Mouse (Mus musculus) hindbrain, postnatal 0 days (tissue): ENCODE measurements at regions not wholly inside any gene's neighbourhood (a gene's known extent, or its start where the extent isn't known, plus 50 kb on each side); places are given as distances from the start of the nearest gene placed in this dataset.

Experiments
- ATAC-seq: fragments of 200-750 bp; cut with Nextera tagmentation; 2 replicates; pipeline ENCODE4 v1.8.0; 2017; ENCODE audit warnings: mild to moderate bottlenecking, moderate TSS enrichment, moderate library complexity
- DNase-seq: peaks from one replicate; pipeline ENCODE4 v3.0.0-alpha.2; 2015; ENCODE audit warnings: low spot score
- H3K27ac ChIP-seq: fragments of 300-500 bp; sonication (generic); 2 replicates; pipeline ENCODE4 v1.5.1; 2014; ENCODE audit warnings: mild to moderate bottlenecking
- H3K27me3 ChIP-seq: fragments of 300-500 bp; sonication (generic); 2 replicates; pipeline ENCODE4 v1.6.1; 2014; ENCODE audit warnings: low read length, mixed read lengths; ENCODE audit not compliant: insufficient read depth
- H3K36me3 ChIP-seq: fragments of 300-500 bp; sonication (generic); 2 replicates; pipeline ENCODE4 v1.6.1; 2014; ENCODE audit warnings: low read length, mixed read lengths; ENCODE audit not compliant: insufficient read depth
- H3K4me1 ChIP-seq: fragments of 300-500 bp; sonication (generic); 2 replicates; pipeline ENCODE4 v1.6.1; 2014; ENCODE audit warnings: antibody characterized with exemption, low read length, mixed read lengths; ENCODE audit not compliant: insufficient read depth
- H3K4me2 ChIP-seq: fragments of 300-500 bp; sonication (generic); 2 replicates; pipeline ENCODE4 v1.6.1; 2014; ENCODE audit warnings: low read depth, mild to moderate bottlenecking, low read length, moderate library complexity, mixed read lengths
- H3K4me3 ChIP-seq: fragments of 300-500 bp; sonication (generic); 2 replicates; pipeline ENCODE4 v1.5.1; 2014; ENCODE audit warnings: low read length
- H3K9ac ChIP-seq: fragments of 300-500 bp; sonication (generic); replicated peaks from 2 replicates; pipeline ENCODE4 v1.6.1; 2014; ENCODE audit warnings: mild to moderate bottlenecking, low read length, moderate library complexity, mixed read lengths
- H3K9me3 ChIP-seq: fragments of 300-500 bp; sonication (generic); 2 replicates; pipeline ENCODE4 v1.6.1; 2016; ENCODE audit warnings: low read length, mixed read lengths
- CTCF ChIP-seq: IDR thresholded peaks from 2 replicates; pipeline ENCODE4 v1.5.1; 2016; ENCODE audit warnings: antibody characterized with exemption, control low read depth, low read depth
- WGBS: fragments of 180-500 bp; shearing (Covaris S2); extraction: QIAGEN DNeasy Blood & Tissue Kit; methylation state at CpG from one replicate; pipeline ENCODE4 v1.1.7; 2014; 5-methylcytosine and 5-hydroxymethylcytosine counted together

GRCm38 (mm10) chr10:84214812-84215211, 225.6 kb downstream of the Nuak1 start:
- H3K27ac ChIP-seq: no peak overlapping the region
- no peak overlapping the region for H3K4me2 ChIP-seq
- DNase-seq: no peak
- no peaks in the 10 kb centered on the region for H3K4me1 ChIP-seq
- no peak overlapping the region for H3K9ac ChIP-seq
- H3K27me3 ChIP-seq: no peaks in the 10 kb centered on the region
- TF ChIP-seq CTCF: no peak
- H3K36me3 ChIP-seq: no peaks in the 10 kb centered on the region
- H3K4me3 ChIP-seq: no peak overlapping the region
- H3K9me3 ChIP-seq: no peaks in the 10 kb centered on the region
- ATAC-seq: no peak

- no peaks in the 10 kb centered on the region for H3K4me1 ChIP-seq
- H3K9ac ChIP-seq: no peak overlapping the region
- WGBS: 61% methylated on average over 7 of the region's 7 CpGs
- no peaks in the 10 kb centered on the region for H3K36me3 ChIP-seq
- no peak overlapping the region for H3K4me2 ChIP-seq
- H3K4me3 ChIP-seq: no peak overlapping the region
- peak; percentile 13 for DNase-seq
- H3K9me3 ChIP-seq: no peaks in the 10 kb centered on the region
- H3K27me3 ChIP-seq: no peaks in the 10 kb centered on the region
- no peak for TF ChIP-seq CTCF
- no peak for ATAC-seq
- no peak overlapping the region for H3K27ac ChIP-seq
Observed at GRCm38 (mm10) chr10:84229224-84229921, 211.0 kb downstream of the Nuak1 start.

- H3K27me3 ChIP-seq: no peaks in the 10 kb centered on the region
- H3K4me3 ChIP-seq: no peak overlapping the region
- no peak for TF ChIP-seq CTCF
- DNase-seq (no peak), ATAC-seq (no peak)
- no peaks in the 10 kb centered on the region for H3K4me1 ChIP-seq
- no peak overlapping the region for H3K9ac ChIP-seq
- no peak overlapping the region for H3K27ac ChIP-seq
- no peak overlapping the region for H3K4me2 ChIP-seq
- 77% methylated on average over 18 of the region's 18 CpGs for WGBS
- H3K9me3 ChIP-seq: no peaks in the 10 kb centered on the region
- H3K36me3 ChIP-seq: no peaks in the 10 kb centered on the region
Observed at GRCm38 (mm10) chr10:84230011-84230781, 210.2 kb downstream of the Nuak1 start.

GRCm38 (mm10) chr10:84235006-84235405, 205.4 kb downstream of the Nuak1 start:
- no peaks in the 10 kb centered on the region for H3K4me1 ChIP-seq
- no peak overlapping the region for H3K4me3 ChIP-seq
- no peak for DNase-seq
- no peaks in the 10 kb centered on the region for H3K9me3 ChIP-seq
- ATAC-seq: no peak
- no peak for TF ChIP-seq CTCF
- no peak overlapping the region for H3K9ac ChIP-seq
- WGBS: 94% methylated on average over 6 of the region's 6 CpGs
- H3K27ac ChIP-seq: no peak overlapping the region
- no peaks in the 10 kb centered on the region for H3K27me3 ChIP-seq
- H3K36me3 ChIP-seq: no peaks in the 10 kb centered on the region
- no peak overlapping the region for H3K4me2 ChIP-seq

- no peak overlapping the region for H3K9ac ChIP-seq
- H3K4me1 ChIP-seq: no peaks in the 10 kb centered on the region
- no peak overlapping the region for H3K27ac ChIP-seq
- WGBS: 71% methylated on average over 2 of the region's 2 CpGs
- H3K36me3 ChIP-seq: no peaks in the 10 kb centered on the region
- ATAC-seq (no peak), DNase-seq (no peak)
- H3K4me2 ChIP-seq: no peak overlapping the region
- no peak overlapping the region for H3K4me3 ChIP-seq
- no peaks in the 10 kb centered on the region for H3K9me3 ChIP-seq
- no peak for TF ChIP-seq CTCF
- no peaks in the 10 kb centered on the region for H3K27me3 ChIP-seq
Observed at GRCm38 (mm10) chr10:84236236-84236635, 204.2 kb downstream of the Nuak1 start.

- ATAC-seq (no peak), DNase-seq (peak; percentile 52)
Observed at GRCm38 (mm10) chr10:84238279-84238963, 202.0 kb downstream of the Nuak1 start.

More at GRCm38 (mm10) chr10:84238279-84238963, 202.0 kb downstream of the Nuak1 start:
- no peak for TF ChIP-seq CTCF
- 40% methylated on average over 18 of the region's 18 CpGs for WGBS
- no peak overlapping the region for H3K4me2 ChIP-seq
- no peaks in the 10 kb centered on the region for H3K27me3 ChIP-seq
- H3K4me1 ChIP-seq: no peaks in the 10 kb centered on the region
- no peaks in the 10 kb centered on the region for H3K36me3 ChIP-seq
- H3K9ac ChIP-seq: no peak overlapping the region
- peaks cover 6% of the 10 kb centered on the region; the same call in 1 of the 2 replicates for H3K9me3 ChIP-seq
- no peak overlapping the region for H3K27ac ChIP-seq
- no peak overlapping the region for H3K4me3 ChIP-seq
